Mouse (Mus musculus) neural tube, postnatal 0 days (tissue): ENCODE data around the gene H2al1h. TPM values are rescaled to one million over a fixed set of nuclear protein-coding genes. Genes with fewer than 3 reads are reported as not detected.

Experiments
- polyA plus RNA-seq: library from polyadenylated mRNA; unstranded; fragments of >200 nt; fragmentation: Nextera tagmentation; extraction: Ambion mirVana; gene quantifications from 2 replicates; pipeline ENCODE4 v1.2.1, GENCODE M21; 2015

H2al1h gene
- not detected in 2 replicates for polyA plus RNA-seq

GRCm38 (mm10) chrX:11321192-11321591, at the start of gene H2al1h:
Gene H2al1h (plus strand): TSS chrX:11321492.

GRCm38 (mm10) chrX:11298957-11299356, 22.3 kb upstream of the H2al1h start, which contains the start of gene H2al1a:
Gene H2al1a (plus strand): TSS chrX:11299257.

GRCm38 (mm10) chrX:11302132-11302531, 19.2 kb upstream of the H2al1h start, which contains the start of gene H2al1b:
Gene H2al1b (plus strand): TSS chrX:11302432.

GRCm38 (mm10) chrX:11305355-11305754, 15.9 kb upstream of the H2al1h start, which contains the start of gene H2al1c:
Gene H2al1c (plus strand): TSS chrX:11305655.

GRCm38 (mm10) chrX:11308524-11308923, 12.8 kb upstream of the H2al1h start, which contains the start of gene H2al1d:
Gene H2al1d (plus strand): TSS chrX:11308824.

GRCm38 (mm10) chrX:11311634-11312033, 9.7 kb upstream of the H2al1h start, which contains the start of gene H2al1e:
Gene H2al1e (plus strand): TSS chrX:11311934.

GRCm38 (mm10) chrX:11314858-11315257, 6.4 kb upstream of the H2al1h start, which contains the start of gene H2al1f:
Gene H2al1f (plus strand): TSS chrX:11315158.

GRCm38 (mm10) chrX:11317956-11318355, 3.3 kb upstream of the H2al1h start, which contains the start of gene H2al1g:
Gene H2al1g (plus strand): TSS chrX:11318256.

GRCm38 (mm10) chrX:11324359-11324758, 3.1 kb downstream of the H2al1h start, which contains the start of gene H2al1i:
Gene H2al1i (plus strand): TSS chrX:11324659.

GRCm38 (mm10) chrX:11327522-11327921, 6.2 kb downstream of the H2al1h start, which contains the start of gene H2al1j:
Gene H2al1j (plus strand): TSS chrX:11327822.

Other genes with a start within 250 kb of the H2al1h start
- not detected in 2 replicates for gene H2al1a, start 22.2 kb upstream of the H2al1h start, polyA plus RNA-seq
- gene H2al1b, start 19.1 kb upstream of the H2al1h start, polyA plus RNA-seq, result not detected in 2 replicates
- gene H2al1c, start 15.8 kb upstream of the H2al1h start, polyA plus RNA-seq, result not detected in 2 replicates
- gene H2al1d, start 12.7 kb upstream of the H2al1h start, polyA plus RNA-seq, result not detected in 2 replicates
- gene H2al1e, start 9.6 kb upstream of the H2al1h start, polyA plus RNA-seq, result not detected in 2 replicates
- gene H2al1f, start 6.3 kb upstream of the H2al1h start, polyA plus RNA-seq, result not detected in 2 replicates
- gene H2al1g, start 3.2 kb upstream of the H2al1h start, polyA plus RNA-seq, result not detected in 2 replicates
- gene H2al1i, start 3.2 kb downstream of the H2al1h start, polyA plus RNA-seq, result not detected in 2 replicates
- not detected in 2 replicates for gene H2al1j, start 6.3 kb downstream of the H2al1h start, polyA plus RNA-seq